Mouse (Mus musculus): ENCODE measurements around the gene Dlg1. TPM values are rescaled to one million over a fixed set of nuclear protein-coding genes. Genes with fewer than 3 reads are reported as not detected.

The Dlg1 gene
- polyA plus RNA-seq, 1 experiment from 2014 or later: 21.9 TPM

- Histone ChIP-seq H3K27me3 (ENCODE audit: control insufficient read depth, insufficient read depth, low read length) (no peaks in the 10 kb centered on the region), H3K4me1 (ENCODE audit: control insufficient read depth in 2 of 2, insufficient read depth in 2 of 2, low read length in 2 of 2) (peaks cover 3 to 6% of the 10 kb centered on the region in 2 experiments; a peak in 2 of 4 replicates), H3K4me2 (ENCODE audit: low read length) (no peak overlapping the region), H3K36me3 (ENCODE audit: control insufficient read depth, insufficient read depth, low read length) (no peaks in the 10 kb centered on the region), H3K27ac (replicated peaks in 1 of 2; ENCODE audit: control insufficient read depth in 1 of 2, insufficient read depth in 1 of 2, low read depth in 2 of 2, low read length in 2 of 2) (no peak overlapping the region), H3K9me3 (ENCODE audit: control insufficient read depth, low read length) (no peaks in the 10 kb centered on the region), H3K4me3 (ENCODE audit: control insufficient read depth in 1 of 2, insufficient read depth in 1 of 2, low read depth in 1 of 2, low read length in 2 of 2) (no peak overlapping the region), H3K9ac (ENCODE audit: low read length) (no peak overlapping the region)
- no peak for ATAC-seq (ENCODE audit: insufficient number of reproducible peaks, insufficient read depth, low FRiP score, low read depth)
- 46% methylated on average over 4 of the region's 4 CpGs for WGBS
Measured at GRCm38 (mm10) chr16:31641776-31642175, 21.5 kb upstream of the Dlg1 start.

DNA sequence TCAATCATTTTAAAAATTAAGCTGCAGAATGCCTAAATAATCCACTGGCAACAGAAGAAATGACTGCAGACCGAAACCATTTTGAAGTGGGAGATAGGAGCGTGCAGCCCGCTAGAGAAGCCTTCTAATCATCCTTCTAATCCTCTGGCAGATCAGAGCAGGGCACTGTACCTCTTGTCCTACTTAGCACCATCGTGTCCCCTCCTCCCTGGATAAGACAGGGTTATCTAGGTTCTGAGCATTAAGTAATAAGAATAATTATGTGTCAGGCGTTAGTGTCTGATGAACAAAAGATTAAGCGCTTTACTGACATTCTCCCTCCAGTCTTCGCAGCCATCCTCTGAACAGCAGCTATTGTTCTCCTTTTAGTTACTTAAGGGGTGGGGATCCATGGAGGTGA, 16.0 kb upstream of the Dlg1 start:
- no peak overlapping the region for H3K27ac ChIP-seq (replicated peaks in 1 of 2; ENCODE audit: control insufficient read depth in 1 of 2, insufficient read depth in 1 of 2, low read depth in 2 of 2, low read length in 2 of 2)
- 61% methylated on average over 7 of the region's 7 CpGs for WGBS
- no peak overlapping the region for H3K4me3 ChIP-seq (ENCODE audit: control insufficient read depth in 1 of 2, insufficient read depth in 1 of 2, low read depth in 1 of 2, low read length in 2 of 2)
- H3K27me3 ChIP-seq (ENCODE audit: control insufficient read depth, insufficient read depth, low read length): no peaks in the 10 kb centered on the region
- no peak for ATAC-seq (ENCODE audit: insufficient number of reproducible peaks, insufficient read depth, low FRiP score, low read depth)
- peaks cover 4% of the 10 kb centered on the region in 2 experiments; a peak in 3 of 4 replicates for H3K4me1 ChIP-seq (ENCODE audit: control insufficient read depth in 2 of 2, insufficient read depth in 2 of 2, low read length in 2 of 2)
- H3K9ac ChIP-seq (ENCODE audit: low read length): no peak overlapping the region
- no peaks in the 10 kb centered on the region for H3K9me3 ChIP-seq (ENCODE audit: control insufficient read depth, low read length)
- no peaks in the 10 kb centered on the region for H3K36me3 ChIP-seq (ENCODE audit: control insufficient read depth, insufficient read depth, low read length)
- H3K4me2 ChIP-seq (ENCODE audit: low read length): no peak overlapping the region

DNA sequence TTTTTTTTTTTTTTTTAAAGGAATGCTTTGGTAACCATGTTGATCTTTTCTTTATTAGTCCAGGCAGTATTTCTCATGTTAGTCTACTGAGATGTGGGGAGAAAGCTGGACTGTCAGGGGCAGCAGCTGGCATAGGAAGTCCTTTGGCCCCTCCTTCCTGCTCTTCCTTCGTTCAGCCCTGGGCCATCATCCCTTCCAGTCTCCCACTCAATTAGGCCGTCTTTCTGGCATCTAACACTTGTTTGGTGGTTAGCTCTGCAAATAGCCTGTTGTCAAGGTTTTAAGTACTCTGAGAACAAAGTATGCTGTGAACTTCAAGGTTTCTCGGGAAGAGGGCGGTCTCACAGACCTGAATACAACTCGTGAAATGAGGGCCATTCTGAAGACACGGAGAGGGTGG, 12.5 kb upstream of the Dlg1 start:
- Histone ChIP-seq H3K4me1 (ENCODE audit: control insufficient read depth in 2 of 2, insufficient read depth in 2 of 2, low read length in 2 of 2) (peaks cover 4% of the 10 kb centered on the region in 2 experiments; a peak in 3 of 4 replicates), H3K36me3 (ENCODE audit: control insufficient read depth, insufficient read depth, low read length) (no peaks in the 10 kb centered on the region), H3K4me2 (ENCODE audit: low read length) (peak overlapping the region; percentile 42; the same call in 1 of the 2 replicates), H3K9me3 (ENCODE audit: control insufficient read depth, low read length) (no peaks in the 10 kb centered on the region), H3K27me3 (ENCODE audit: control insufficient read depth, insufficient read depth, low read length) (no peaks in the 10 kb centered on the region), H3K9ac (ENCODE audit: low read length) (no peak overlapping the region), H3K4me3 (ENCODE audit: control insufficient read depth in 1 of 2, insufficient read depth in 1 of 2, low read depth in 1 of 2, low read length in 2 of 2) (no peak overlapping the region), H3K27ac (replicated peaks in 1 of 2; ENCODE audit: control insufficient read depth in 1 of 2, insufficient read depth in 1 of 2, low read depth in 2 of 2, low read length in 2 of 2) (no peak overlapping the region; a peak in 1 of 4 replicates)
- ATAC-seq (ENCODE audit: insufficient number of reproducible peaks, insufficient read depth, low FRiP score, low read depth): no peak
- 25% methylated on average over 6 of the region's 6 CpGs for whole genome bisulfite sequencing

DNA sequence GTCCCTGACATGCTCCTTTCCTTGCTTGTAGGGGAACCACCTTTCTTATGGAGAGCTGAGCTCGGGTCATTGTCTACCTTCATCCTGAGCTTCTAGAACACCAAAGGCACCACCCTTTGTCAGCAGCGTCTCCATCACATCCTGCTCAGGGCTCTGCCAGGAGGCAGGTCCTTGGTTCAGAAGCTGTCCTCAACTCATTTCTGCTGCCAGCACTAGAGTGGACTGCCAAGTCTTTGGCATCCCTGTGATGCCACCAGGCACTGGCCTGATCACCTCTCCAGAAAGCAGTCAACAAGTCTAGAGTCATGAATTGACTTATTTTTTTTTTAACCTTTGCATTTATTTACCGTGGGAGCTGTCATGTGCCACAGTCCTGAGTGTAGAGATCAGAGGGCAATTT, 11.7 kb upstream of the Dlg1 start:
- no peak overlapping the region for H3K4me2 ChIP-seq (ENCODE audit: low read length)
- H3K36me3 ChIP-seq (ENCODE audit: control insufficient read depth, insufficient read depth, low read length): no peaks in the 10 kb centered on the region
- H3K27ac ChIP-seq (replicated peaks in 1 of 2; ENCODE audit: control insufficient read depth in 1 of 2, insufficient read depth in 1 of 2, low read depth in 2 of 2, low read length in 2 of 2): no peak overlapping the region
- H3K4me3 ChIP-seq (ENCODE audit: control insufficient read depth in 1 of 2, insufficient read depth in 1 of 2, low read depth in 1 of 2, low read length in 2 of 2): no peak overlapping the region
- H3K27me3 ChIP-seq (ENCODE audit: control insufficient read depth, insufficient read depth, low read length): no peaks in the 10 kb centered on the region
- whole genome bisulfite sequencing: 75% methylated on average over 3 of the region's 3 CpGs
- ATAC-seq (ENCODE audit: insufficient number of reproducible peaks, insufficient read depth, low FRiP score, low read depth): no peak
- H3K9me3 ChIP-seq (ENCODE audit: control insufficient read depth, low read length): no peaks in the 10 kb centered on the region
- no peak overlapping the region for H3K9ac ChIP-seq (ENCODE audit: low read length)
- H3K4me1 ChIP-seq (ENCODE audit: control insufficient read depth in 2 of 2, insufficient read depth in 2 of 2, low read length in 2 of 2): peaks cover 4% of the 10 kb centered on the region in 2 experiments; a peak in 3 of 4 replicates

GRCm38 (mm10) chr16:31652115-31652843, 11.0 kb upstream of the Dlg1 start:
- Histone ChIP-seq H3K27ac (replicated peaks in 1 of 2; ENCODE audit: control insufficient read depth in 1 of 2, insufficient read depth in 1 of 2, low read depth in 2 of 2, low read length in 2 of 2) (no peak overlapping the region), H3K4me1 (ENCODE audit: control insufficient read depth in 2 of 2, insufficient read depth in 2 of 2, low read length in 2 of 2) (peaks cover 4% of the 10 kb centered on the region in 2 experiments; a peak in 3 of 4 replicates), H3K4me3 (ENCODE audit: control insufficient read depth in 1 of 2, insufficient read depth in 1 of 2, low read depth in 1 of 2, low read length in 2 of 2) (no peak overlapping the region), H3K4me2 (ENCODE audit: low read length) (no peak overlapping the region), H3K27me3 (ENCODE audit: control insufficient read depth, insufficient read depth, low read length) (no peaks in the 10 kb centered on the region), H3K9me3 (ENCODE audit: control insufficient read depth, low read length) (no peaks in the 10 kb centered on the region), H3K36me3 (ENCODE audit: control insufficient read depth, insufficient read depth, low read length) (no peaks in the 10 kb centered on the region), H3K9ac (ENCODE audit: low read length) (no peak overlapping the region)
- 76% methylated on average over 9 of the region's 9 CpGs for WGBS
- no peak for ATAC-seq (ENCODE audit: insufficient number of reproducible peaks, insufficient read depth, low FRiP score, low read depth)

GRCm38 (mm10) chr16:31653616-31654015, 9.6 kb upstream of the Dlg1 start:
- Histone ChIP-seq H3K4me2 (ENCODE audit: low read length) (no peak overlapping the region), H3K27ac (replicated peaks in 1 of 2; ENCODE audit: control insufficient read depth in 1 of 2, insufficient read depth in 1 of 2, low read depth in 2 of 2, low read length in 2 of 2) (no peak overlapping the region), H3K9me3 (ENCODE audit: control insufficient read depth, low read length) (no peaks in the 10 kb centered on the region), H3K27me3 (ENCODE audit: control insufficient read depth, insufficient read depth, low read length) (no peaks in the 10 kb centered on the region), H3K36me3 (ENCODE audit: control insufficient read depth, insufficient read depth, low read length) (no peaks in the 10 kb centered on the region), H3K4me1 (ENCODE audit: control insufficient read depth in 2 of 2, insufficient read depth in 2 of 2, low read length in 2 of 2) (peaks cover 4% of the 10 kb centered on the region in 2 experiments; a peak in 3 of 4 replicates), H3K4me3 (ENCODE audit: control insufficient read depth in 1 of 2, insufficient read depth in 1 of 2, low read depth in 1 of 2, low read length in 2 of 2) (no peak overlapping the region), H3K9ac (ENCODE audit: low read length) (no peak overlapping the region)
- WGBS: 84% methylated on average over 5 of the region's 5 CpGs
- no peak for ATAC-seq (ENCODE audit: insufficient number of reproducible peaks, insufficient read depth, low FRiP score, low read depth)

DNA sequence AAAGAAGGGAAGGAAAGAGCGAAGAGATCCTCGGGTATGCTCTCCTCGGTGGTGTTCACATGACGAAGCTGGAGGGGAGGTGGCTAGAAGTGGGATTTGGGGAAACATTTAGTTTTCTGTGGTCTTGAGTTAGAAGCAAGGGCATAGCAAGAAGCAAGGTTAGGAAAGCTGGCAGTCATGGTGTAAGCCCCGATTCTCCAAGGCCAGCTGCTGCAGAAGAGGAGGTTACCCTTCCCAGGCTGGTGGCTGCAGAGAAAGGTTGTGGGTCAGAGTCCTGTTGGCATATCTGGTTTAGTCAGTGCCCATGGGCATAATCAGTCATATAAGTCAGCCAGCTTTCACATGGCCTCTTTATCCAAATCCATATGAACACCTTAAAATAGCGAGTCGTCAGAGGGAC, 9.2 kb upstream of the Dlg1 start:
- no peak overlapping the region for H3K4me3 ChIP-seq (ENCODE audit: control insufficient read depth in 1 of 2, insufficient read depth in 1 of 2, low read depth in 1 of 2, low read length in 2 of 2)
- no peak overlapping the region for H3K27ac ChIP-seq (replicated peaks in 1 of 2; ENCODE audit: control insufficient read depth in 1 of 2, insufficient read depth in 1 of 2, low read depth in 2 of 2, low read length in 2 of 2)
- H3K36me3 ChIP-seq (ENCODE audit: control insufficient read depth, insufficient read depth, low read length): no peaks in the 10 kb centered on the region
- no peak overlapping the region for H3K9ac ChIP-seq (ENCODE audit: low read length)
- 82% methylated on average over 7 of the region's 7 CpGs for WGBS
- ATAC-seq (ENCODE audit: insufficient number of reproducible peaks, insufficient read depth, low FRiP score, low read depth): no peak
- H3K4me2 ChIP-seq (ENCODE audit: low read length): no peak overlapping the region
- H3K9me3 ChIP-seq (ENCODE audit: control insufficient read depth, low read length): no peaks in the 10 kb centered on the region
- H3K27me3 ChIP-seq (ENCODE audit: control insufficient read depth, insufficient read depth, low read length): no peaks in the 10 kb centered on the region
- peaks cover 4% of the 10 kb centered on the region in 2 experiments; a peak in 3 of 4 replicates for H3K4me1 ChIP-seq (ENCODE audit: control insufficient read depth in 2 of 2, insufficient read depth in 2 of 2, low read length in 2 of 2)

DNA sequence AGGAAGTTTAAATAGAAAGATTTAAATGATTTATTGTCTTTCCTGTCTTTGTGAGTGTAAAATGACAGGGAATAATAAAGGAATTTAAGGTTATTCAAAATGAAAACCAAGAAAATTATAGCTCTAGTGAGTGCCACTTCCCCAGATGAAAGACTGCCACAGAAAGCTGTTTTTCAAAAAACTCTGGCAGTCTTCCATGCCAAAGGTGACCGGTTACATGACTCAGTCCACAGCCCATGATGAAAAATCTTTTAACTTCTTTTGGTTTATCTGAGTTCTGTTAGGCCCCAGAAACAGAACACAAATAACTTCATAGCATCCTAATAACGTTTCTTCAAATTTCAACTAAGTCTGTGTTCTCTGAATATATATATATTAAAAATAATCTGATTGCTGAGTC, 7.7 kb upstream of the Dlg1 start:
- H3K4me2 ChIP-seq (ENCODE audit: low read length): no peak overlapping the region
- H3K9ac ChIP-seq (ENCODE audit: low read length): no peak overlapping the region
- no peak overlapping the region for H3K4me3 ChIP-seq (ENCODE audit: control insufficient read depth in 1 of 2, insufficient read depth in 1 of 2, low read depth in 1 of 2, low read length in 2 of 2)
- WGBS: 65% methylated on average over 2 of the region's 2 CpGs
- no peaks in the 10 kb centered on the region for H3K36me3 ChIP-seq (ENCODE audit: control insufficient read depth, insufficient read depth, low read length)
- no peak for ATAC-seq (ENCODE audit: insufficient number of reproducible peaks, insufficient read depth, low FRiP score, low read depth)
- peaks cover 4% of the 10 kb centered on the region in 2 experiments; a peak in 3 of 4 replicates for H3K4me1 ChIP-seq (ENCODE audit: control insufficient read depth in 2 of 2, insufficient read depth in 2 of 2, low read length in 2 of 2)
- H3K27ac ChIP-seq (replicated peaks in 1 of 2; ENCODE audit: control insufficient read depth in 1 of 2, insufficient read depth in 1 of 2, low read depth in 2 of 2, low read length in 2 of 2): no peak overlapping the region
- no peaks in the 10 kb centered on the region for H3K27me3 ChIP-seq (ENCODE audit: control insufficient read depth, insufficient read depth, low read length)
- no peaks in the 10 kb centered on the region for H3K9me3 ChIP-seq (ENCODE audit: control insufficient read depth, low read length)

Data from heart, embryonic 14.5 days (tissue).